Mouse (Mus musculus): ENCODE data around the gene Traf3. TPM values are rescaled to one million over a fixed set of nuclear protein-coding genes. Genes with fewer than 3 reads are reported as not detected.

Gene Traf3
- total RNA-seq, 1 experiment from 2014 or later, result 32.4 TPM

Other genes starting within 250 kb of the Traf3 start
- 22.3 and 36.5 TPM in 2 replicates for gene Ankrd9, start 187.3 kb upstream of the Traf3 start, total RNA-seq (2021)
- gene Rcor1, start 127.0 kb upstream of the Traf3 start, total RNA-seq (2021), result 45.6 and 54.7 TPM in 2 replicates
- gene 4930595D18Rik, start 18.1 kb downstream of the Traf3 start, total RNA-seq (2021), result not detected in 2 replicates
- 0.79 TPM in 1 of 2 replicates, not detected in the other for gene Amn, start 104.7 kb downstream of the Traf3 start, total RNA-seq (2021)
- 123 and 157 TPM in 2 replicates for gene Cdc42bpb, start 211.3 kb downstream of the Traf3 start, total RNA-seq (2021)
- gene Lbhd2, start 240.4 kb downstream of the Traf3 start, total RNA-seq (2021), result 0.85 TPM in 1 of 2 replicates, not detected in the other

Measured in adrenal gland, postnatal 25 days (tissue).